Mouse (Mus musculus) midbrain, embryonic 12.5 days (tissue): ENCODE results near the gene Phyhd1. TPM values are rescaled to one million over a fixed set of nuclear protein-coding genes. Genes with fewer than 3 reads are reported as not detected.

Experiments
- polyA plus RNA-seq: library from polyadenylated mRNA; unstranded; fragments of >200 nt; fragmentation: Nextera tagmentation; extraction: Ambion mirVana; gene quantifications from 2 replicates; pipeline ENCODE4 v1.2.1, GENCODE M21; 2016

Phyhd1 gene
- polyA plus RNA-seq, 1 experiment from 2014 or later: 4.4 TPM

Other genes starting within 250 kb of the Phyhd1 start
- 38.0 and 39.1 TPM in 2 replicates for gene Wdr34, start 217.3 kb upstream of the Phyhd1 start, polyA plus RNA-seq
- gene Set, start 208.8 kb upstream of the Phyhd1 start, polyA plus RNA-seq: 627 and 693 TPM in 2 replicates
- gene Pkn3, start 188.5 kb upstream of the Phyhd1 start, polyA plus RNA-seq: 8.7 and 9.2 TPM in 2 replicates
- 22.8 and 23.9 TPM in 2 replicates for gene Zdhhc12, start 172.6 kb upstream of the Phyhd1 start, polyA plus RNA-seq
- gene Zer1, start 141.6 kb upstream of the Phyhd1 start, polyA plus RNA-seq: 11.6 and 11.7 TPM in 2 replicates
- gene Tbc1d13, start 132.5 kb upstream of the Phyhd1 start, polyA plus RNA-seq: 11.2 and 12.9 TPM in 2 replicates
- 13.9 and 14.2 TPM in 2 replicates for gene Endog, start 94.7 kb upstream of the Phyhd1 start, polyA plus RNA-seq
- 60.4 and 64.0 TPM in 2 replicates for gene Spout1, start 87.7 kb upstream of the Phyhd1 start, polyA plus RNA-seq
- gene Kyat1, start 60.4 kb upstream of the Phyhd1 start, polyA plus RNA-seq: 12.6 and 12.8 TPM in 2 replicates
- 40.3 and 46.7 TPM in 2 replicates for gene Lrrc8a, start 28.5 kb upstream of the Phyhd1 start, polyA plus RNA-seq
- gene Gm28035, start 25.6 kb upstream of the Phyhd1 start, polyA plus RNA-seq: 0.39 and 0.51 TPM in 2 replicates
- gene Gm28038, start 14.8 kb downstream of the Phyhd1 start, polyA plus RNA-seq: not detected in 2 replicates
- gene Dolk, start 20.1 kb downstream of the Phyhd1 start, polyA plus RNA-seq: 25.5 and 28.2 TPM in 2 replicates
- 34.3 and 37.7 TPM in 2 replicates for gene Nup188, start 20.2 kb downstream of the Phyhd1 start, polyA plus RNA-seq
- gene Sh3glb2, start 93.1 kb downstream of the Phyhd1 start, polyA plus RNA-seq: 101 and 102 TPM in 2 replicates
- 28.8 and 30.4 TPM in 2 replicates for gene Miga2, start 98.0 kb downstream of the Phyhd1 start, polyA plus RNA-seq
- gene Dolpp1, start 126.1 kb downstream of the Phyhd1 start, polyA plus RNA-seq: 51.2 and 52.3 TPM in 2 replicates
- 20.4 and 22.6 TPM in 2 replicates for gene Crat, start 149.6 kb downstream of the Phyhd1 start, polyA plus RNA-seq
- gene Ptpa, start 149.8 kb downstream of the Phyhd1 start, polyA plus RNA-seq: 128 and 129 TPM in 2 replicates
- 2.7 and 3.4 TPM in 2 replicates for gene Ier5l, start 208.0 kb downstream of the Phyhd1 start, polyA plus RNA-seq